Mouse (Mus musculus) ES-E14 (cell line): ENCODE data around the gene Ube2l3. TPM values are rescaled to one million over a fixed set of nuclear protein-coding genes. Genes with fewer than 3 reads are reported as not detected.
"Not testable (repeated sequence)": the region's sequence is repeated elsewhere in the genome, so short reads cannot be mapped to it uniquely, and the experiment has no call there.

Experiments used
- DNase-seq: peaks from one replicate; pipeline ENCODE4 v3.0.0-alpha.2; 2013; ENCODE audit warnings: low read depth, low spot score
- H3K27ac ChIP-seq: 2 replicates; pipeline ENCODE4 v1.5.1; 2012; ENCODE audit warnings: low read depth, mild to moderate bottlenecking, low read length, moderate library complexity, mixed read lengths; ENCODE audit not compliant: poor library complexity, insufficient read depth, severe bottlenecking
- H3K36me3 ChIP-seq: 2 replicates; pipeline ENCODE4 v1.6.1; 2012; ENCODE audit warnings: mild to moderate bottlenecking, low read length, moderate library complexity, mixed read lengths; ENCODE audit not compliant: control insufficient read depth, poor library complexity, insufficient read depth, severe bottlenecking
- H3K4me1 ChIP-seq, 2 experiments: fragments of 150-350 bp in 1 of 2; sonication (generic) in 1 of 2; 2 replicates each; pipeline ENCODE4 v1.6.1; 2012; ENCODE audit warnings: low read length in 2 of 2, mild to moderate bottlenecking in 1 of 2, mixed read lengths in 1 of 2; ENCODE audit not compliant: control insufficient read depth in 2 of 2, insufficient read depth in 2 of 2, poor library complexity in 1 of 2
- H3K4me3 ChIP-seq, 2 experiments: fragments of 150-350 bp in 1 of 2; sonication (generic) in 1 of 2; 2 replicates each; pipeline ENCODE4 v1.5.1; 2012; ENCODE audit warnings: low read length in 2 of 2, low read depth in 1 of 2, mild to moderate bottlenecking in 1 of 2, mixed read lengths in 1 of 2; ENCODE audit not compliant: insufficient read depth in 1 of 2, poor library complexity in 1 of 2, severe bottlenecking in 1 of 2
- H3K9ac ChIP-seq: 2 replicates; pipeline ENCODE4 v1.6.1; 2012; ENCODE audit warnings: low read depth, mild to moderate bottlenecking, low read length, mixed read lengths; ENCODE audit not compliant: poor library complexity, insufficient read depth, severe bottlenecking
- H3K9me3 ChIP-seq: fragments of 150-350 bp; sonication (generic); 2 replicates; pipeline ENCODE4 v1.6.1; 2012; ENCODE audit warnings: low read depth, mild to moderate bottlenecking, low read length; ENCODE audit not compliant: control insufficient read depth, insufficient read depth
- CHD2 ChIP-seq: IDR thresholded peaks from 2 replicates; pipeline ENCODE4 v1.6.1; 2014; ENCODE audit warnings: mild to moderate bottlenecking, low read depth, low read length, inconsistent platforms
- HCFC1 ChIP-seq: IDR thresholded peaks from 2 replicates; pipeline ENCODE4 v1.6.1; 2012; ENCODE audit warnings: low read length, inconsistent platforms, borderline replicate concordance; ENCODE audit not compliant: insufficient read depth
- MAFK ChIP-seq: IDR thresholded peaks from 2 replicates; pipeline ENCODE4 v1.6.1; 2014; ENCODE audit warnings: mild to moderate bottlenecking, low read depth, low read length, inconsistent platforms; ENCODE audit not compliant: insufficient read depth
- ZC3H11A ChIP-seq: IDR thresholded peaks from 2 replicates; pipeline ENCODE4 v1.6.1; 2012; ENCODE audit warnings: low read depth, mild to moderate bottlenecking, inconsistent platforms, low read length, borderline replicate concordance
- ZNF384 ChIP-seq: IDR thresholded peaks from 2 replicates; pipeline ENCODE4 v1.6.1; 2012; ENCODE audit warnings: low read depth, low read length, inconsistent platforms
- in situ Hi-C, 2 experiments: fragments of 600-800 bp; cut with MboI; formaldehyde crosslinking; loops; one replicate each; pipeline ENCODE4 v1.15.1; 2025; ENCODE audit warnings: low sequenced_read_pairs in 2 of 2, inconsistent platforms in 1 of 2; ENCODE audit not compliant: unreplicated experiment in 2 of 2
- total RNA-seq: library from RNA; depleted of rRNA; stranded (reverse); fragments of 300-350 nt; gene quantifications from 2 replicates; pipeline ENCODE4 v1.2.3, GENCODE M21; 2012

Ube2l3 gene
- total RNA-seq, 1 experiment, result 109 TPM

DNA sequence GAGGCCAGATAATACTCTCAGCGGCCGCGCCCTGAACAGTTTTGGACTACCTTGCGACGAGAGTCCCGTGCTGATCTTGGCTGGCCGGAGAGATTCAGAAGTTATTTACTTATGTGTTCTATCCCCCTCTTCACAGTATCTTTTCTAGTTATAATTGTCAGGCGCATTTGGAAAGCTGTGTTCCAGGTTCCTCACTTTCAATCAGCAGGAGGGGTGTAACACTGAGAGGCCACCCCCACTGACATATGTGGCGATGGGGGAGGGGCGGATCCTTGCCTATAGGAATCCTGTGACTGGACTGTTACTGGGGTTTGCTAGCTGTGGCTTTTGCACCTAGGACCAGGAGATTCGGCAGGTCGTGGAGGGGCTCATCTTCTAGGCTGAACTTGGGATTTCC, 32.0 kb upstream of the Ube2l3 start:
- in situ Hi-C loops, result no loop called here
- H3K4me1 ChIP-seq, result peaks cover 11 to 31% of the 10 kb centered on the region in 2 experiments
- H3K9me3 ChIP-seq, result no peaks in the 10 kb centered on the region
- TF ChIP-seq MAFK, result no peak
- no peak for TF ChIP-seq ZC3H11A
- TF ChIP-seq ZNF384, result no peak
- no peak for TF ChIP-seq HCFC1
- TF ChIP-seq CHD2, result no peak
- peak overlapping the region; percentile 91 for H3K9ac ChIP-seq
- H3K4me3 ChIP-seq, result peak overlapping the region; percentile 87 to 91
- peaks cover 4% of the 10 kb centered on the region; the same call in 1 of the 2 replicates for H3K36me3 ChIP-seq
- peak overlapping the region; percentile 78; the same call in 1 of the 2 replicates for H3K27ac ChIP-seq
- peak; percentile 52 for DNase-seq

GRCm38 (mm10) chr16:17233702-17234498, 31.5 kb upstream of the Ube2l3 start:
- peak overlapping the region; percentile 87 to 91 for H3K4me3 ChIP-seq

GRCm38 (mm10) chr16:17232794-17233701, 30.6 kb upstream of the Ube2l3 start, which contains the start of gene Hic2:
Gene Hic2 (plus strand): TSS chr16:17233572.
- H3K36me3 ChIP-seq, result peaks cover 4% of the 10 kb centered on the region; the same call in 1 of the 2 replicates
- H3K4me1 ChIP-seq, result peaks cover 11 to 20% of the 10 kb centered on the region in 2 experiments
- H3K9me3 ChIP-seq, result no peaks in the 10 kb centered on the region
- peak within 1 kb of the TSS; percentile 78 for H3K27ac ChIP-seq
- peak; percentile 98 for DNase-seq
- TF ChIP-seq MAFK, result no peak
- TF ChIP-seq HCFC1, result no peak
- no peak for TF ChIP-seq ZC3H11A
- TF ChIP-seq CHD2, result no peak; the same call in 1 of the 2 replicates
- no peak for TF ChIP-seq ZNF384
- peak within 1 kb of the TSS; percentile 87 to 91 for H3K4me3 ChIP-seq
- in situ Hi-C loops, result no loop called here
- peak within 1 kb of the TSS; percentile 91 for H3K9ac ChIP-seq

More at GRCm38 (mm10) chr16:17233702-17234498, 31.5 kb upstream of the Ube2l3 start:
- peak; percentile 47 for DNase-seq
- peak overlapping the region; percentile 78 for H3K27ac ChIP-seq
- in situ Hi-C loops, result no loop called here
- TF ChIP-seq MAFK (no peak), HCFC1 (0 out of 2 replicates have a peak, but pooled peaks have one; percentile 46), CHD2 (no peak), ZNF384 (no peak), ZC3H11A (no peak)
- no peaks in the 10 kb centered on the region for H3K9me3 ChIP-seq
- peaks cover 4% of the 10 kb centered on the region; the same call in 1 of the 2 replicates for H3K36me3 ChIP-seq
- H3K9ac ChIP-seq, result peak overlapping the region; percentile 91
- peaks cover 11 to 26% of the 10 kb centered on the region in 2 experiments for H3K4me1 ChIP-seq

DNA sequence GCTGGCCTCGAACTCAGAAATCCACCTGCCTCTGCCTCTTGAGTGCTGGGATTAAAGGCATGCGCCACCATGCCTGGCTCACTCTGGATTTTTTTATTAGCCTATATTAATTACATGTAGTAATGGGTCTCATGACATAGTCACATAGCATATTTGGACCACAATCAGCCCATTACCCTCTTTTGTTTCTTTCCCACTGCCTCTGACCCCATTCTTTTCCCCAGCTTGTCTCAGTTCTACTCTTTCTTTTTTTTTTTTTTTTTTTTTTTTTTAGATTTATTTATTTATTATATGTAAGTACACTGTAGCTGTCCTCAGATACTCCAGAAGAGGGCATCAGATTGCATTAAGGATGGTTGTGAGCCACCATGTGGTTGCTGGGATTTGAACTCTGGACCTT, 29.1 kb upstream of the Ube2l3 start:
- TF ChIP-seq ZNF384, result peak; percentile 61; the same call in 1 of the 2 replicates
- in situ Hi-C loops, H3K4me3 ChIP-seq, H3K36me3 ChIP-seq, DNase-seq, H3K9ac ChIP-seq, H3K9me3 ChIP-seq, H3K27ac ChIP-seq: not testable (repeated sequence)
- peaks cover 10 to 16% of the 10 kb centered on the region in 2 experiments for H3K4me1 ChIP-seq
